Mouse (Mus musculus): ENCODE data around the gene Tpd52l2.

The Tpd52l2 gene

GRCm38 (mm10) chr2:181496831-181497547, at the start of gene Tpd52l2:
Tpd52l2 (plus strand) TSS chr2:181497142.
- DNase-seq (ENCODE audit: low read depth, low spot score), result peak; percentile 99

GRCm38 (mm10) chr2:181452181-181452580, 44.8 kb upstream of the Tpd52l2 start:
- DNase-seq (ENCODE audit: low read depth, low spot score), result no peak

- DNase-seq (ENCODE audit: low read depth, low spot score), result peak; percentile 64
Observed at GRCm38 (mm10) chr2:181453274-181453673, 43.7 kb upstream of the Tpd52l2 start.

- no peak for DNase-seq (ENCODE audit: low read depth, low spot score)
Observed at GRCm38 (mm10) chr2:181455899-181456298, 41.0 kb upstream of the Tpd52l2 start.

- peak; percentile 51 for DNase-seq (ENCODE audit: low read depth, low spot score)
Observed at GRCm38 (mm10) chr2:181457831-181458230, 39.1 kb upstream of the Tpd52l2 start.

GRCm38 (mm10) chr2:181458411-181459152, 38.4 kb upstream of the Tpd52l2 start:
- DNase-seq (ENCODE audit: low read depth, low spot score), result peak; percentile 59

- peak; percentile 73 for DNase-seq (ENCODE audit: low read depth, low spot score)
Observed at GRCm38 (mm10) chr2:181459153-181459672, 37.7 kb upstream of the Tpd52l2 start, which contains the start of gene Zbtb46. Zbtb46 (minus strand) TSS chr2:181459426.

GRCm38 (mm10) chr2:181459673-181460621, 37.0 kb upstream of the Tpd52l2 start:
- DNase-seq (ENCODE audit: low read depth, low spot score), result peak; percentile 93

- DNase-seq (ENCODE audit: low read depth, low spot score), result no peak
Observed at GRCm38 (mm10) chr2:181461536-181462100, 35.3 kb upstream of the Tpd52l2 start.

- no peak for DNase-seq (ENCODE audit: low read depth, low spot score)
Observed at GRCm38 (mm10) chr2:181462604-181463003, 34.3 kb upstream of the Tpd52l2 start.

- peak; percentile 90 for DNase-seq (ENCODE audit: low read depth, low spot score)
Observed at GRCm38 (mm10) chr2:181463008-181463738, 33.8 kb upstream of the Tpd52l2 start.

GRCm38 (mm10) chr2:181465423-181465822, 31.5 kb upstream of the Tpd52l2 start:
- no peak for DNase-seq (ENCODE audit: low read depth, low spot score)

GRCm38 (mm10) chr2:181470285-181470684, 26.7 kb upstream of the Tpd52l2 start:
- DNase-seq (ENCODE audit: low read depth, low spot score), result no peak

GRCm38 (mm10) chr2:181471246-181471645, 25.7 kb upstream of the Tpd52l2 start:
- DNase-seq (ENCODE audit: low read depth, low spot score), result no peak

GRCm38 (mm10) chr2:181472256-181472827, 24.6 kb upstream of the Tpd52l2 start:
- DNase-seq (ENCODE audit: low read depth, low spot score), result no peak

GRCm38 (mm10) chr2:181483120-181483519, 13.8 kb upstream of the Tpd52l2 start:
- DNase-seq (ENCODE audit: low read depth, low spot score), result no peak

- DNase-seq (ENCODE audit: low read depth, low spot score), result peak; percentile 53
Observed at GRCm38 (mm10) chr2:181483562-181484318, 13.2 kb upstream of the Tpd52l2 start.

- DNase-seq (ENCODE audit: low read depth, low spot score), result no peak
Observed at GRCm38 (mm10) chr2:181484456-181485233, 12.3 kb upstream of the Tpd52l2 start.
